Mouse (Mus musculus) cerebral cortex, adult 2 months (tissue): ENCODE results near the gene Pemt.

Experiments
- WGBS: fragments of 180-500 bp; shearing (Covaris S2); methylation state at CpG from one replicate; pipeline ENCODE4 v1.1.7; 2018; 5-methylcytosine and 5-hydroxymethylcytosine counted together

The Pemt gene

DNA sequence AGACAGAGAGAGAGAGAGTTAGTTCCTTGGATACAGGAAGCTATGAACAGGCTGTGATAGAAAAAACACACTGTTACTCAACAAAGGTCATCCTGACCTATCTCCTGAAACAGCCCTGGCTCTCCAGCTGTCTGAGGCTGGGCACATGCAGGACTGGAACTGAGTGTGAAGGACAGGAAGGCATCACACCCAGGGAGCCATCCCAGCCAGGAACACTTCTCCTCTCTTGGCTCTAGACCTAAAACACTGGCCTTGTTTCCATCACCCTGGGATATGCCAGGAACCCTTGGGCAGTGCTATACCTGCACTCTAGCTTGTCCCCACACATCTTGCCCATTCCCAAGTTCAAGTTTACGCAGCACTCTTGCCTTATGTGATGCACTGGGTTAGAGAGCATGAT is 1.5 kb downstream of the Pemt start:
- WGBS = 97% methylated on average over 1 of the region's 1 CpGs

DNA sequence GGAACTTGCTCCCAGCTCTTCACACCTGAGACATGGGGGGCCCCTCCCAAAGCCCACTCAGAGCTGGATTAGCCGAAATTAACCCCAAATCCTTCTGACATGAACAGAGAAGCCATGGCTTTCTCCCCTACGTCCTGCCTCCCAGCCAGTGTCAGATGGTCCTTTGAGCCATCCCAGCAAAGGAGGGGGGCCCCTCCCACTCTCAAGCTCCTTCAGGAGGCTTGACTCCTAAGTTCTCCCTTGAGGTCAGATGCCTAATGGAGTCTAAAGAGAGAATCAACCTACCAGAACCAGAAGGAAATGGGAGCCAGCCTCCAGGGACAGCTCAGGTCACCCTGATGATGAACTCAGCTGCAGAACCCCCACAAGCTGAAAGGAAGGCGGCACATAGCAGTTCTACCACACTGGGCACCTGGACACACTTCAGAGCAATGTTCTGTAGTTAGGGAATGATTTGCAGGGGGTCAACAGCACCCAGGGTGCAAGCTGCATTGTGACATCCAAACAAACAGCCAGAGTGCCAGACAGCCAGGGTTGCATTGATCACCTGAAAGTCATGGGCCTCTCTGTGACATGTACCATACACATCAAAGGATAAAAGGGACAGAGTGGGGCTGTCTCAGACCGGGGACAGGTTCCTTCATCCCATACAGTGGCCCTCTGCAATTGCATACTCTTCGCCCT is 9.6 kb downstream of the Pemt start:
- 83% methylated on average over 5 of the region's 5 CpGs for WGBS

GRCm38 (mm10) chr11:60034911-60035400 is 11.3 kb downstream of the Pemt start:
- WGBS = 92% methylated on average over 8 of the region's 8 CpGs

DNA sequence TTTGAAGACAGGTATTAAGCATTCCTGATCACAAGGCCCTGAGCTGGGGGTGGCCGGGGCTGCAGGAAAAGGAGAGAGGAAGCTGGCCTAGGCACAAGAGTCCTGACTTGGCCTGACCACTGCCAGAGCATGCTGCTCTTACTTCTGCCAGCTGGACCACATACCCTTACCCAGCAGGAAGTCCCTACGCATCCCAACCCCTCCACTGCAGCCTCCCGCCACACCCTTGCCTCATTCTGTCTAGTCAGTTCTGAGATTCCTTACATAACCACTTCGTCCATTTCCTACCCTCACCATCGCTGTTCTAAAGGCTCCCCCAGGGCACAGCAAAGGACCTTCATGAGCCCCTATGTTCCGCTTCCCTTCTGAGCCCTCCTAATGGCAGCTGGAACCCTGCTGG is 12.0 kb downstream of the Pemt start:
- WGBS = 62% methylated on average over 6 of the region's 6 CpGs

- WGBS = 61% methylated on average over 6 of the region's 6 CpGs
Observed at GRCm38 (mm10) chr11:60032586-60033430, 13.5 kb downstream of the Pemt start.

DNA sequence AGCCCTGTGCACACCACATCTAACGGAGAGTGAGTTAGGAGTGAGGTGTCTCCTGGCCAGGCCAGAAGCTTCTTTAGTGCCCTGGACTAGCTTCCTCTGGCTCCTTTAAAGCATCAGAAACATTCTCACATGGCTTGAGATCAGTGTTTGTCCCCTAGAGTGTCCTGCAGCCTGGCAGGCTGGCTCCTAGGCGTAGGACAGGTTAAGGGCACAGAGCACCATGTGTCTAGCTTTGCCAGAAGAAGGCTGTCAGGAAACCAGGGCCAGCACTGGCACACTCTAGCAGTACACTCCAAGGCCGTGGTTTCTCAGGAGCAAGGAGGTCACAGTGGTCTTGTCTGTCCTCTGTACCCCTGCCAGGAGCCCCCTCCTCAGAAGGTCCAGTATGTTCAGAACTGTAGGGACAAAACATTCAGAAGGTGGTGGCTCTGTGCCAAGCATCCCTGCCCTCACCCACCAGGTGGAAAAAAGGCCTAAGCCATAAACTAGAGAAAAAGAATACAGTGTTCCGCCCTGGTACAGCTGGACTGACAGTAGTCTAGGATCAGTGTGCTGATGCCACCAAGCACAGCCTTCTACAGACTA is 15.4 kb downstream of the Pemt start:
- 86% methylated on average over 4 of the region's 4 CpGs for WGBS

DNA sequence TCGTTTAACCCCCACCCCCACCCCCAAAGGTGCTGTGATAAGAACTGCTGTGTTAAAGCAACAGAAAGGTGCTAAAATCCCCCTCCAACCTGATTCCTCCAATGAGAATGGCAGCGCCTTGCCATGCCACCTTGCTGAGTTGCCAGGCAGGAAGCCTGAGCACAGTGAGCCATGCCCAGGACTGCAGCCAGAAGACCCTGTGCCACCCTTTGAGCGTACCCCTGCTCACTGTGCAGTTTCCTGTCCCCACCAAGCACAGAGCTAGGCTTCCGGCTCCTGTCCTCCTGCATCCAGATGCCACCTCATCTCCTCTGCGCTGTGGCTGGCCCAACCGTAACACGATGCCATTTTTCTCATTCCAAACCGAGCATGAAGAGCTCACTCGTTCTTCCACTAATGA is 16.3 kb downstream of the Pemt start:
- WGBS = 74% methylated on average over 9 of the region's 9 CpGs

GRCm38 (mm10) chr11:60027913-60028875 is 18.1 kb downstream of the Pemt start:
- WGBS = 81% methylated on average over 10 of the region's 10 CpGs

GRCm38 (mm10) chr11:60027272-60027671 is 19.0 kb downstream of the Pemt start:
- WGBS = 12% methylated on average over 2 of the region's 2 CpGs

GRCm38 (mm10) chr11:60026166-60026565 is 20.1 kb downstream of the Pemt start:
- WGBS = 84% methylated on average over 5 of the region's 5 CpGs

- WGBS = 90% methylated on average over 6 of the region's 6 CpGs
Observed at GRCm38 (mm10) chr11:60021201-60021600, 25.1 kb downstream of the Pemt start.

DNA sequence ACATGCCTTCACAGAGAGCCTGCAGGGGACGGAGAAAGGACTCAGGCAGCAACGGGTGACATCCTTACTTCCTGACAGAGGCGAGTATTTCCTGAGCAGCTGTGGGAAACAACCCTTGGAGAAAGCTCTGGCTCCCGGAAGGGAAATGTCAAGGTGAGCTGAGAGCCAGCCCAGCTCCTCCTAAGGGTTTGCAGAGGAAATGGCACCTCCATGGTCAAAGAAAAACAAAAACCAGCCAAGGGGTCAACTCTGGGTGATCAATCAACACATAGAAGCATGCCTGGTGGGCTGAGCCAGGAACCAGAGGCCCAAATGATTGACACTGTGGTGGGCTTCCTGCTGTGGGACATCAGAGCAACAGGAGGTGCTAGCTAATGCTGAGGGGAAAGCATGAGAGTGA is 29.6 kb downstream of the Pemt start:
- WGBS = 72% methylated on average over 4 of the region's 4 CpGs

DNA sequence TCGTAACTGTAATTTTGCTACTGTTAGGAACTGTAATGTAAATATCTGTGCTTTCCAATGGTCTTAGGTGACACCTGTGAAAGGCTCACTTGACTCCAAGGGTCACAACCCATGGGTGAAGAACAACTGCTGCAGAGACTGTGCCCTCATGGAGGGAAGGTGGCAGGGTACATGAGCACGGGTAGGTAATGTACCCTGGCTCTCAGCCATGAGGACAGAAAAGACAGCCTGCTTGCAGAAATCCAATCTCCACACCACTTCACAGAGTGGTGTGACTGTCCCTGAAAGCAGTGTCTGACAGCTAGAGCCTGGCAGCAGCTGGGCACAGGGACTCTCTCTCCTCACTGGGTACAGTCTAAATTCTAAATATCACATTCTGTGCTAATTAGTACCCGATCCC is 34.8 kb downstream of the Pemt start:
- WGBS = 65% methylated on average over 3 of the region's 3 CpGs

- 55% methylated on average over 3 of the region's 3 CpGs for WGBS
Observed at GRCm38 (mm10) chr11:60009451-60009850, 36.8 kb downstream of the Pemt start.

DNA sequence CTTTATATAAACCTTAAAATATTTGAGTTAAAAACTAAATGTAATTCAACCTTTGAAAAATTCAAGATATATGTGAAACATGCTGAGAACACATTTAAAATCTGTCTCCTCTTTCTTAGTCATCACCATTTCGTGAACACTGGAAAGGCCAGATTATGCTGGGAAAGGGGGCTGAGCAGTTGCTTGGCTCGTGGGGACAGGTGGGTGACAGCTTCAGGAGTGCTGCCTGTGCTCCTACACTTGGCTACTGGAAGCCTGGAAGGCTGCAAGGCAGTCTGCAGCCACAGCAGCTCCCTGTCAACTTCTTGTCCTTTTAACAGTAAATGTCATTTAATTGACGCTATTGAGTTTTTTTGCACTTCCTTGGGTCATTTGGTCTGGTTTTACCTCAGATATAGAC is 40.4 kb downstream of the Pemt start:
- 58% methylated on average over 3 of the region's 3 CpGs for WGBS

DNA sequence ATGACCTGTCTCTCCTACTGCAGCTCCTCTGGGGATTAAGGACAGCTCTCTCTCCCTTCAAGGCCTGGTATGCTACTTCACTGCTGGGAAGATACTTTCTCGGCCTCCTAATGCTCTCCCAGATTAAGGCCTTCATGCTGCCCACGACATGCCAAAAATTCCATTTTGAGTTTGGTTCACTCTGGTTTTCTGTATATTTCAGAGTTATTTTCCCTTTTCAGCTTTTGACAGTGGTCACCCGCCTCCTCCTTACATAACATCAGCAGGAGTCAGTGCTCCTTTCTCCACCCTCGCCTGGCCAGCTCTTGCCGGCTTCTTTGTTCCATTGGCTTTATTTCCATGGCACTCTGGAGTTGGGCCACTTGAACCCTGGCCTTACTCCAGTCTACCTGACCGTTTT is 41.6 kb downstream of the Pemt start:
- WGBS = 52% methylated on average over 6 of the region's 6 CpGs

GRCm38 (mm10) chr11:60003811-60004210 is 42.5 kb downstream of the Pemt start:
- WGBS = 60% methylated on average over 8 of the region's 8 CpGs

DNA sequence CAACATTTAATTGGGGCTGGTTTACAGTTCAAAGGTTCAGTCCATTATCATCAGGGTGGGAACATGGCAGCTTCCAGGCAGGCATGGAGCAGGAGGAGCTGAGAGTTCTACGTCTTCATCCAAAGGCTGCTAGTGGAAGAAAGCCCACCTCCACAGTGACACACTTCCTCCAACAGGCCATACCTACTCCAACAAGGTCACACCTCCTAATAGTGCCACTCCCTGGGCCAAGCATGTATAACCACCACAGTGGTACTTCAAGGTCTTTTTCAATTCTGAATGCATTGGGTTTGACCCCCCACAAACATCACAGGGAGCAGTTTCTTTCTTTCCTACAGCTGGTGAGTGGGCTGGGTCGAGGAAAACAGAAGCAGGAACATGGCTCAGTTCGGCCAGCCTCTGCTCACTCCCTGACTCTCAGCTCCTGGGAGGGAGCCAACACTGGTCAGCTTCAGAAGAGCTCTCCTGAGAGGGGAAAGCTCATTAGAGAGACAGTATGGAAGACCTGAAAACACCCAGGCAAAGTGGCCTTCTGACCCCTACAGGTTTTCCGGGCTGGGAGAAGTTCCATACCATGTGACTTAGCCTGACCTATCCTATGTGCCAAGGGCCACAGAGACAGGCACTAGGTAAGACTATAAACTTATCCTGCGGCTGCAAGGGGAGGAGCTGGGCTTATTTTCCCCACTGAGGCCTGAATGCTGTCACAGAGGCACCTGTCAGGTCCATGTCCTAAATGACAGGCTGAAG is 44.9 kb downstream of the Pemt start:
- 79% methylated on average over 5 of the region's 5 CpGs for WGBS

- 84% methylated on average over 9 of the region's 9 CpGs for WGBS
Observed at GRCm38 (mm10) chr11:59994318-59994717, 52.0 kb downstream of the Pemt start.

- 80% methylated on average over 8 of the region's 8 CpGs for WGBS
Observed at GRCm38 (mm10) chr11:59991365-59991764, 54.9 kb downstream of the Pemt start.

DNA sequence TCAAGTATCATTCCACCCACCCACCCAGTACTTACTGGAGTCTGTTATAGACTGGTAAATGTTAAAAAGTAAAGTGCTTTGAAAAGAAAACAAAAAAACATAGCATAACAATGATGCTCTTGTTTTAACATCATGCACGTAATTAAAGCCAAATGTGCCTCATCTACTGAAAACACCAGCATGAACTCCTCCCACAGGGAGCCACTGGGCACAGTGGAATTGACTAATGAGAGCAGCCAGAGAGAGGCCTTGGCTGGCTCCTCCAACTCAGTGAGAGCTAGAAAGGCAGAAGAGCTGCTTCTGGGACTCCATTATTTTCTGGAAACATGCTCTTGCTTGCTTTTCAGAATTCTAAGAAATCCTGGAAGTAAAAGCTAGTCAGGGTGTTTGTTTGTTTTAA is 56.9 kb downstream of the Pemt start:
- WGBS = 66% methylated on average over 1 of the region's 1 CpGs
